Mouse (Mus musculus) olfactory bulb, adult 2 months (tissue): ENCODE measurements around the gene Mepe. TPM values are rescaled to one million over a fixed set of nuclear protein-coding genes. Genes with fewer than 3 reads are reported as not detected.

ENCODE experiments used
- H3K27ac ChIP-seq: fragments of 200-500 bp; 2 replicates; pipeline ENCODE4 v1.5.1; 2012; ENCODE audit warnings: low read depth, low read length; ENCODE audit not compliant: insufficient read depth
- H3K4me1 ChIP-seq: fragments of 200-500 bp; 2 replicates; pipeline ENCODE4 v1.6.1; 2012; ENCODE audit warnings: low read length; ENCODE audit not compliant: control insufficient read depth, insufficient read depth
- H3K4me3 ChIP-seq: fragments of 200-500 bp; 2 replicates; pipeline ENCODE4 v1.5.1; 2012; ENCODE audit warnings: mild to moderate bottlenecking, low read depth, low read length, moderate library complexity; ENCODE audit not compliant: insufficient read depth
- CTCF ChIP-seq: fragments of 200-500 bp; IDR thresholded peaks from 2 replicates; pipeline ENCODE4 v1.5.1; 2012; ENCODE audit warnings: low read depth, mild to moderate bottlenecking, low read length, moderate library complexity; ENCODE audit not compliant: insufficient read depth
- POLR2A ChIP-seq: fragments of 200-500 bp; IDR thresholded peaks from 2 replicates; pipeline ENCODE4 v1.6.1; 2012; ENCODE audit warnings: mild to moderate bottlenecking, low read depth, low read length, moderate library complexity; ENCODE audit not compliant: insufficient read depth
- WGBS: fragments of 180-500 bp; shearing (Covaris S2); methylation state at CpG from one replicate; pipeline ENCODE4 v1.1.7; 2018; 5-methylcytosine and 5-hydroxymethylcytosine counted together
- polyA plus RNA-seq: library from polyadenylated mRNA; stranded (reverse); fragments of >200 nt; gene quantifications from 2 replicates; pipeline ENCODE4 v1.2.4, GENCODE M21; 2012; ENCODE audit warnings: low replicate concordance; ENCODE audit not compliant: missing spikeins, insufficient read depth, insufficient read length

The Mepe gene
- polyA plus RNA-seq: not detected in 2 replicates

DNA sequence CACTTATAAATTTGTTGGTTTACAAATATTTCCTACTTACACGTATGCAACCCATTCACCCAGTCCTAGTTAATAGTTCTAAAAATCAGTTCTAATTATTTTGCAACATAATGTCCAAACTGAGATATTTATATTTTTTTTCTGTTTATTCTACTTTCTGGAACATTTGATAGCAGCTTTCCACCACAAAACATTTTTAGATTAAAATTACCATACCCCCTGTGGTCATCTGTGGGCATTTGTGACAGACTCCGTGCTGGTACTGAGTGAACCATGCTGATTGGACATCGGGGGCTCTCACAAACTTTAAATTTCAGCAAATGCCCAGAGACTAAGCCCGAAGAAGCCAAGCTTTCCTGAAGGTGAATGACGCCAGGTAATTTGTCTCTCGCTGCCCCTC lies at the start of gene Mepe:
Gene Mepe (plus strand): TSS at position 301 of the 400 bp plus-strand sequence.
- H3K4me1 ChIP-seq: peaks cover 12% of the 10 kb centered on the region
- H3K27ac ChIP-seq: no peak within 1 kb of the TSS
- H3K4me3 ChIP-seq: no peak within 1 kb of the TSS
- TF ChIP-seq POLR2A (no peak), CTCF (no peak)
- WGBS: 91% methylated on average over 6 of the region's 6 CpGs

DNA sequence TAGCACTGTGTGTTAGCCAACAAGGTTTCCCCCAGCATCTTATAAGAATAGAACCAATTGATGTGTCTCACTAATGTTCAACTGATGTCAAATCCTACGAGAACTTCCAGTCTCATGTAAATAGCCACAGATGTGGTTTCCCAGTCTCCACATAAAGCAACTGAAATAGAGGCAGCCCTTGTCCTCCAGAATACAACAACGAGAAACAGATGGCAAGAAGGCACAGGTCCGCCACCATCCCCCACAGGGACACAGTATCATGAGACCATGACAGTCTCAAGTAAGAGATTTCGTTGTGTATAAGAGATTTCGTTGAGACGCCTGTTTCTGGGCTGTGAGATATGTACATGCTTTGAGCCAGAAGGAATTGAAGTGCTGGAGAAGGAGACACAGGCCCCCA lies 30.9 kb upstream of the Mepe start:
- H3K4me3 ChIP-seq: no peak overlapping the region
- TF ChIP-seq CTCF (no peak), POLR2A (no peak)
- peaks cover 6% of the 10 kb centered on the region for H3K4me1 ChIP-seq
- H3K27ac ChIP-seq: no peak overlapping the region
- WGBS: 76% methylated on average over 6 of the region's 6 CpGs

DNA sequence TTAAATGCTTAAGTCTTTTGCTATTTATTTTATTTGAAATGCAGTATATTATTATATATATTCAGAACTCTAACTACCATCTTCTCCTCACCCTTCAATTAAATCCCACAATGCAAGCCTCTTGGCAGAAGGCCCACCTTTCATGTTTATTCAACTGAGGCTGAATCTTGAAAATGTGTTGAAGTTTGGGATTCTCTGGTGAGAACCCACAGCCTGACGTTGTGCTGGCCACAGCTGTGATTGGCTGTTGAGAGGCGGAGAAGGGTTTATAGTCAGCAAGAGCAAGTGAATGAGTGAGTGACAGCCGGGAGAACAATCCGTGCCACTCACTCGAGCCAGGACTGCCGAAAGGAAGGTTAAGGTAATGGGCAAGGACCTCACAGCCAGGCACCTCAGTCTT lies 26.1 kb upstream of the Mepe start, which contains the start of gene Ibsp:
Gene Ibsp (plus strand): TSS at position 178 of the 400 bp plus-strand sequence.
- 34% methylated on average over 6 of the region's 6 CpGs for WGBS
- no peak within 1 kb of the TSS for H3K4me3 ChIP-seq
- no peak for TF ChIP-seq POLR2A
- no peak within 1 kb of the TSS; the same call in 1 of the 2 replicates for H3K27ac ChIP-seq
- peaks cover 3% of the 10 kb centered on the region for H3K4me1 ChIP-seq

DNA sequence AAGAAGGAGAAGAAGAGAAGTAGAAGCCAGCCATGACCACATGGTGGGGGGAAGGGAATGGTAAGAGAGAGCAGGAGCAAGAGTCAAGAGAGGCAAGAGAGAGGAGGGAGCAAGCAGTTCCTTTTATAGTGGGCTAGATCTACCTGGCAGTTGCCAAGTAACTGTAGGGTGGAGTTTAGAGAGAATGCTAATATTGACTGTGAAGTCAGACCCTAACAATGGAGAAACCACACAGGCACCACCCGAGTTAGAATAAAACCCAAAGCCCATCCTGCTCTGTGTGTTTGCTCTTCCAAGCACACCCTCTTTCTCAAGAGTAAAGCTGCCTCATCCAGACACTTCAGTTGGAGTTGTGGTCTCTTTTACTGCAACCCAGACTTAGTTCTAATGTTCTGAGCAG lies 11.1 kb upstream of the Mepe start:
- 66% methylated on average over 1 of the region's 1 CpGs for WGBS
- TF ChIP-seq CTCF (no peak), POLR2A (no peak)
- Histone ChIP-seq H3K4me3 (no peak overlapping the region), H3K4me1 (0 out of 2 replicates have a peak, but pooled peaks cover 3% of the 10 kb centered on the region), H3K27ac (no peak overlapping the region)

DNA sequence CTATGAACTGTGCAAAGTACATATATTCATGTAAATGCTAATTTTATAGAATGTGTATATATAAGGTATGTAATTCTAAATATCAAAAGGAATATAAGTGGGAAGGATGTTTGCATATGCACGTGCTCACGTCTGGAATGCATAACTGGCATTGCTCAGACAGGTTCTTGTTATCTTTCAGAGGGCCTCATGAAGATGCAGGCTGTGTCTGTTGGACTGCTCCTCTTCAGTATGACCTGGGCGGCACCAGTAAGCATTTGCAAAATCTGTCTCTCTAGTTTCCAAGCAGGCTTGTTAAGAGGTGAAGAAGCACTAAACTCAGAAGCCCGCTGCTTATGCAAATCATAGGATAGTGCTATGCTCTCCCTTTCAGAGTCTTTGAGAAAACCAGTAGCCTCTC lies 1.8 kb downstream of the Mepe start:
- Histone ChIP-seq H3K4me3 (no peak overlapping the region), H3K27ac (peak overlapping the region; percentile 78), H3K4me1 (peaks cover 15% of the 10 kb centered on the region)
- WGBS: 71% methylated on average over 4 of the region's 4 CpGs
- no peak for TF ChIP-seq CTCF
- no peak for TF ChIP-seq POLR2A

DNA sequence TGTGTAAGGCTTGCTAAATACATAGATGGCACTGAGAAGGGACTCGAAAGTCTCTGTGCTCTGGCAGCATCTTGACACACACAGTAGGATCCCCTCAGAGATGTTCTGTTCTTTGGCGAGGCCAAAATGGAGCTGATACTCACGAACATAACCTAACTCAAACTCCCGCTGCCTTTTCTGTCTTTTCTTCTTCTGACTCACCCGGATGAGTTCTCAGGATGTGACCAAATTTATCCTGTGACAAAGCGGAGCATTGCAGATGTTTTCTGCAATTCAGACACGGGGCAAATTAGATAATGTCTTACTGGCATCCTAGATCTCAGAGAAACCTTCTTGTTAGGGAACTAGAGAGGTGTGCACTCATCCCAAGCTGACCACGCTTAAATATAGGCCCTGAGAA lies 2.3 kb downstream of the Mepe start:
- Histone ChIP-seq H3K27ac (peak overlapping the region; percentile 86), H3K4me3 (no peak overlapping the region), H3K4me1 (peaks cover 15% of the 10 kb centered on the region)
- 34% methylated on average over 8 of the region's 8 CpGs for WGBS
- TF ChIP-seq POLR2A (no peak), CTCF (no peak)

DNA sequence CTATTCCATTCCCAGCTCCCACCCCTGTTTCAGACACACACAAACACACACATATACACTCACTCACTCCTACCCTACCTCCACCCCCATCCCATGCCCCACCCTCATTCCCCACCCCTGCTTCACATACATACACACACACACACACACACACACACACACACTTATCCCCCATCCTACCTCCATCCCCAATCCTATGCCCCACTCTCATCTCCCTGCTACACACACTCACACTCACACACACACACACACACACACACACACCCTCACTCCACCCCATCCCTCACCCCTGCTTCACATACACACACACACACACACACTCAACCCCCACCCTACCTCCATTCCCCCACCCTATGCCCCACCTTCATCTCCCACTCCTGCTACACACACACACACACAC lies 2.7 kb downstream of the Mepe start:
- no peak for TF ChIP-seq POLR2A
- TF ChIP-seq CTCF: no peak
- Histone ChIP-seq H3K27ac (peak overlapping the region; percentile 86), H3K4me3 (no peak overlapping the region), H3K4me1 (peaks cover 15% of the 10 kb centered on the region)

DNA sequence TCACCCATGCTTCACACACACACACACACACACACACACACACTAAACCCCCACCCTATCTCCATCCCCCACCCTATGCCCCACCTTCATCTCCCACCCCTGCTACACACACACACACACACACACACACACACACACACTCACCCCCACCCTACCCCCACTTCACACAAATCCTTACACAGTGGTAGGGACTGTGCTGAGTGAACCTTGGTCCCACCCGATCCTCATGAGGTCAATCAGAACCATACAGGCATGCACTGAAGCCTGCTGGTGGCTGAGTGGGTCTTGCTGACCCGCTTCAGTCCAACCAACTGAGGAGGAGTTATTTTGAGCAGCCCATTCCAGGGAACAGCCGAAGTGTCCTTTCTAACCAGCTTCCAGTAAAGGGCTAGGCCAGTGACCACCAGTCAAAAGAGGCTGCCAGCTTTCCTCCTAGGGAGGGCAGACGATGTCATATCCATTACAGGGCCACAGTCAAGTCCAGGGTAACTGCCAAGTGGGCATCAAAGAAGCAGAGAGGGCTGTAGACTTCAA lies 3.3 kb downstream of the Mepe start:
- Histone ChIP-seq H3K27ac (peak overlapping the region; percentile 83), H3K4me3 (no peak overlapping the region), H3K4me1 (peaks cover 15% of the 10 kb centered on the region)
- 53% methylated on average over 4 of the region's 4 CpGs for WGBS
- TF ChIP-seq POLR2A (no peak), CTCF (no peak)

DNA sequence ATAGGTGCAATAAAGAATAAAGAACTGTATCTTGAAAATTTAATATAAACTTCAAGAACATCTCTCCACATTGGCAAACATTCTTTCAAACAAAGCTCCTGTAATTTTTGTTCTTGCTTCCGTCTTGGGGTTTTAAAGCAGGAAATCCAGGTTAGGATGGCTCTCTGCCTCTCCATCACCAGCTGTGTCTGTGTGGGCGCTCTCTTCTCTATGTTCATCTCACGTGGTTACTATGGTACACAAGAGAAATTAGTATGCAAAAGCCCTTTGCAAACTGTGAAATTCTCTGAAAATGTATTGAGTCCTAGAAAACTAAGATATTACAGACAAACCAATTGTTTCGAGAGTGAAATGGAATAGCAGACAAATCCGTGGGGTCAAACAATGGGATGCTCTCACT lies 4.3 kb downstream of the Mepe start:
- 56% methylated on average over 5 of the region's 5 CpGs for WGBS
- H3K4me3 ChIP-seq: no peak overlapping the region
- H3K27ac ChIP-seq: peak overlapping the region; percentile 93
- peaks cover 15% of the 10 kb centered on the region for H3K4me1 ChIP-seq
- TF ChIP-seq POLR2A (no peak), CTCF (no peak)

DNA sequence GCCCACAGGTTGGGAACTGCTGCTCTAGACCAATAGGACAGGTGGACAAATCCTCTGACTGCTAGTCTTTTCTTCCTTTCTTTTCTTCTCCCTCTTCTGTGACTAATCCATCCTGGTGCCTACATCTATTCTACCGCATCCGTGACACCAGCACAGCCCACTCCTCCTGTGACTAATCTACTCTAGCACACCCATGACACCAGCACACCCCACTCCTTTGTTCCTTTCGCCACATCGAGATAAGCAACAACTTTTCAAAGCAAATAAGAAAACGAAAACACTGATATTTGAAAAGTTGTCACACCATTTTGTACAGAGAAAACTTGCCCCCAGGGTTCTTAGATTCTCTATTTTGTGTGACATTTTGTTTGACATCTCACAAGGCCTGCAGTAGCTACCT lies 5.0 kb downstream of the Mepe start:
- WGBS: 36% methylated on average over 5 of the region's 5 CpGs
- peak overlapping the region; percentile 93 for H3K27ac ChIP-seq
- H3K4me3 ChIP-seq: no peak overlapping the region
- TF ChIP-seq CTCF: no peak
- no peak for TF ChIP-seq POLR2A
- H3K4me1 ChIP-seq: peaks cover 17% of the 10 kb centered on the region
